Mouse (Mus musculus) kidney, embryonic 14.5 days (tissue): ENCODE data around the gene Uggt1. TPM values are rescaled to one million over a fixed set of nuclear protein-coding genes. Genes with fewer than 3 reads are reported as not detected.
A peak's percentile ranks its signal among the peaks of the same experiment; 100 is the strongest.

Experiments
- ATAC-seq: fragments of 200-750 bp; cut with Nextera tagmentation; 2 replicates; pipeline ENCODE4 v1.8.0; 2017; ENCODE audit warnings: moderate number of reproducible peaks, mild to moderate bottlenecking, moderate TSS enrichment, moderate library complexity; ENCODE audit not compliant: low FRiP score, low TSS enrichment
- H3K27ac ChIP-seq: fragments of 300-500 bp; sonication (generic); 2 replicates; pipeline ENCODE4 v1.5.1; 2014; ENCODE audit warnings: low read depth, mild to moderate bottlenecking, low read length, moderate library complexity, mixed read lengths
- H3K27me3 ChIP-seq: fragments of 300-500 bp; sonication (generic); 2 replicates; pipeline ENCODE4 v1.6.1; 2014; ENCODE audit warnings: mild to moderate bottlenecking, low read length; ENCODE audit not compliant: control insufficient read depth, insufficient read depth
- H3K36me3 ChIP-seq: fragments of 300-500 bp; sonication (generic); 2 replicates; pipeline ENCODE4 v1.6.1; 2014; ENCODE audit warnings: low read length, mixed read lengths; ENCODE audit not compliant: control insufficient read depth, insufficient read depth
- H3K4me1 ChIP-seq: fragments of 300-500 bp; sonication (generic); 2 replicates; pipeline ENCODE4 v1.6.1; 2014; ENCODE audit warnings: low read length, mixed read lengths; ENCODE audit not compliant: control insufficient read depth, insufficient read depth
- H3K4me2 ChIP-seq: fragments of 300-500 bp; sonication (generic); replicated peaks from 2 replicates; pipeline ENCODE4 v1.6.1; 2014; ENCODE audit warnings: low read depth, mild to moderate bottlenecking, low read length
- H3K4me3 ChIP-seq: fragments of 300-500 bp; sonication (generic); 2 replicates; pipeline ENCODE4 v1.5.1; 2014; ENCODE audit warnings: mild to moderate bottlenecking, low read length
- H3K9ac ChIP-seq: fragments of 300-500 bp; sonication (generic); 2 replicates; pipeline ENCODE4 v1.6.1; 2014; ENCODE audit warnings: low read depth, mild to moderate bottlenecking, low read length, moderate library complexity
- H3K9me3 ChIP-seq: fragments of 300-500 bp; sonication (generic); 2 replicates; pipeline ENCODE4 v1.6.1; 2016; ENCODE audit warnings: low read length; ENCODE audit not compliant: control insufficient read depth
- WGBS: fragments of 180-500 bp; shearing (Covaris S2); extraction: QIAGEN DNeasy Blood & Tissue Kit; methylation state at CpG from one replicate; pipeline ENCODE4 v1.1.7; 2014; 5-methylcytosine and 5-hydroxymethylcytosine counted together
- polyA plus RNA-seq: library from polyadenylated mRNA; unstranded; fragments of >200 nt; fragmentation: Nextera tagmentation; extraction: Ambion mirVana; gene quantifications from 2 replicates; pipeline ENCODE4 v1.2.1, GENCODE M21; 2014

The Uggt1 gene
- polyA plus RNA-seq, 1 experiment from 2014 or later = 81.1 TPM

- H3K4me2 ChIP-seq = peak overlapping the region; percentile 40
- H3K36me3 ChIP-seq = no peaks in the 10 kb centered on the region
- H3K27me3 ChIP-seq = no peaks in the 10 kb centered on the region
- WGBS = 2% methylated on average over 9 of the region's 9 CpGs
- H3K9me3 ChIP-seq = no peaks in the 10 kb centered on the region
- peak; percentile 75 for ATAC-seq
- peak overlapping the region; percentile 91 for H3K27ac ChIP-seq
- H3K4me1 ChIP-seq = peaks cover 56% of the 10 kb centered on the region
- peak overlapping the region; percentile 40; the same call in 1 of the 2 replicates for H3K9ac ChIP-seq
- H3K4me3 ChIP-seq = peak overlapping the region; percentile 24
These were observed 28.8 kb upstream of the Uggt1 start for GRCm38 (mm10) chr1:36273288-36273687.

- H3K36me3 ChIP-seq = no peaks in the 10 kb centered on the region
- H3K4me3 ChIP-seq = peak overlapping the region; percentile 24
- H3K4me2 ChIP-seq = peak overlapping the region; percentile 40
- no peaks in the 10 kb centered on the region for H3K9me3 ChIP-seq
- no peak for ATAC-seq
- H3K27me3 ChIP-seq = no peaks in the 10 kb centered on the region
- H3K9ac ChIP-seq = peak overlapping the region; percentile 23; the same call in 1 of the 2 replicates
- 56% methylated on average over 5 of the region's 5 CpGs for WGBS
- peaks cover 56% of the 10 kb centered on the region for H3K4me1 ChIP-seq
- peak overlapping the region; percentile 91 for H3K27ac ChIP-seq
These were observed 28.0 kb upstream of the Uggt1 start for GRCm38 (mm10) chr1:36272546-36272945.

- peak overlapping the region; percentile 91; the same call in 1 of the 2 replicates for H3K27ac ChIP-seq
- H3K4me1 ChIP-seq = peaks cover 56% of the 10 kb centered on the region
- H3K4me3 ChIP-seq = peak overlapping the region; percentile 18; the same call in 1 of the 2 replicates
These were observed 27.2 kb upstream of the Uggt1 start for GRCm38 (mm10) chr1:36271516-36272230.

GRCm38 (mm10) chr1:36270666-36271065, 26.1 kb upstream of the Uggt1 start:
- H3K27ac ChIP-seq = peak overlapping the region; percentile 82
- 0 out of 2 replicates have a peak overlapping the region, but pooled peaks have one; percentile 9 for H3K4me2 ChIP-seq
- peak; percentile 24 for ATAC-seq
- H3K4me3 ChIP-seq = no peak overlapping the region
- no peaks in the 10 kb centered on the region for H3K36me3 ChIP-seq
- WGBS = 26% methylated on average over 3 of the region's 3 CpGs
- H3K9ac ChIP-seq = peak overlapping the region; percentile 40; the same call in 1 of the 2 replicates
- peaks cover 56% of the 10 kb centered on the region for H3K4me1 ChIP-seq
- no peaks in the 10 kb centered on the region for H3K27me3 ChIP-seq
- no peaks in the 10 kb centered on the region for H3K9me3 ChIP-seq

More at GRCm38 (mm10) chr1:36271516-36272230, 27.2 kb upstream of the Uggt1 start:
- H3K9me3 ChIP-seq = no peaks in the 10 kb centered on the region
- ATAC-seq = no peak
- no peaks in the 10 kb centered on the region for H3K27me3 ChIP-seq
- 69% methylated on average over 8 of the region's 8 CpGs for WGBS
- H3K36me3 ChIP-seq = no peaks in the 10 kb centered on the region
- no peak overlapping the region; the same call in 1 of the 2 replicates for H3K9ac ChIP-seq
- peak overlapping the region; percentile 9; the same call in 1 of the 2 replicates for H3K4me2 ChIP-seq

- 45% methylated on average over 54 of the region's 54 CpGs for WGBS
- peak overlapping the region; percentile 13; the same call in 1 of the 2 replicates for H3K4me3 ChIP-seq
These were observed 24.7 kb upstream of the Uggt1 start for GRCm38 (mm10) chr1:36269121-36269795.

GRCm38 (mm10) chr1:36267595-36267994, 23.1 kb upstream of the Uggt1 start:
- H3K9ac ChIP-seq = no peak overlapping the region
- no peak for ATAC-seq
- WGBS = 95% methylated on average over 3 of the region's 3 CpGs
- no peaks in the 10 kb centered on the region for H3K36me3 ChIP-seq
- no peaks in the 10 kb centered on the region for H3K9me3 ChIP-seq
- no peak overlapping the region for H3K4me2 ChIP-seq
- H3K4me1 ChIP-seq = peaks cover 34% of the 10 kb centered on the region
- H3K27me3 ChIP-seq = no peaks in the 10 kb centered on the region
- H3K4me3 ChIP-seq = no peak overlapping the region
- no peak overlapping the region for H3K27ac ChIP-seq

More at GRCm38 (mm10) chr1:36269121-36269795, 24.7 kb upstream of the Uggt1 start:
- Histone ChIP-seq H3K27me3 (no peaks in the 10 kb centered on the region), H3K27ac (no peak overlapping the region), H3K9ac (no peak overlapping the region), H3K9me3 (no peaks in the 10 kb centered on the region), H3K4me2 (peak overlapping the region; percentile 34; the same call in 1 of the 2 replicates), H3K4me1 (peaks cover 45% of the 10 kb centered on the region), H3K36me3 (no peaks in the 10 kb centered on the region)
- no peak for ATAC-seq

GRCm38 (mm10) chr1:36266293-36266692, 21.8 kb upstream of the Uggt1 start:
- no peak overlapping the region for H3K4me2 ChIP-seq
- WGBS = 89% methylated on average over 6 of the region's 6 CpGs
- ATAC-seq = no peak
- H3K27ac ChIP-seq = no peak overlapping the region
- no peak overlapping the region for H3K4me3 ChIP-seq
- no peaks in the 10 kb centered on the region for H3K36me3 ChIP-seq
- no peak overlapping the region for H3K9ac ChIP-seq
- H3K4me1 ChIP-seq = peaks cover 21% of the 10 kb centered on the region
- H3K9me3 ChIP-seq = no peaks in the 10 kb centered on the region
- H3K27me3 ChIP-seq = no peaks in the 10 kb centered on the region

GRCm38 (mm10) chr1:36263833-36264488, 19.4 kb upstream of the Uggt1 start:
- Histone ChIP-seq H3K9ac (no peak overlapping the region), H3K36me3 (no peaks in the 10 kb centered on the region), H3K4me2 (peak overlapping the region; percentile 21; the same call in 1 of the 2 replicates), H3K27me3 (no peaks in the 10 kb centered on the region), H3K4me1 (peaks cover under 1% of the 10 kb centered on the region), H3K9me3 (no peaks in the 10 kb centered on the region; the same call in 1 of the 2 replicates), H3K4me3 (no peak overlapping the region), H3K27ac (peak overlapping the region; percentile 85)
- WGBS = 54% methylated on average over 13 of the region's 13 CpGs
- no peak for ATAC-seq
